Mouse (Mus musculus) heart, adult 2 months (tissue): ENCODE measurements around the gene Macrod2. TPM values are rescaled to one million over a fixed set of nuclear protein-coding genes. Genes with fewer than 3 reads are reported as not detected.

Source experiments
- DNase-seq, 2 experiments: peaks; one replicate each; pipeline ENCODE4 v3.0.0; 2021
- H3K27ac ChIP-seq: fragments of 200-600 bp; 2 replicates; pipeline ENCODE4 v1.8.1; 2022
- H3K27me3 ChIP-seq: fragments of 200-500 bp; 2 replicates; pipeline ENCODE4 v1.6.1; 2012; ENCODE audit warnings: mild to moderate bottlenecking, low read length, inconsistent platforms, mixed read lengths; ENCODE audit not compliant: control insufficient read depth, insufficient read depth
- H3K36me3 ChIP-seq: fragments of 200-500 bp; 2 replicates; pipeline ENCODE4 v1.6.1; 2012; ENCODE audit warnings: low read length, inconsistent platforms; ENCODE audit not compliant: control insufficient read depth, insufficient read depth
- H3K4me1 ChIP-seq: fragments of 200-500 bp; 2 replicates; pipeline ENCODE4 v1.6.1; 2011; ENCODE audit warnings: low read length; ENCODE audit not compliant: control insufficient read depth, insufficient read depth
- H3K4me3 ChIP-seq: fragments of 200-600 bp; 2 replicates; pipeline ENCODE4 v1.8.1; 2022
- H3K79me2 ChIP-seq: fragments of 200-500 bp; replicated peaks from 2 replicates; pipeline ENCODE4 v1.6.1; 2012; ENCODE audit warnings: mild to moderate bottlenecking, inconsistent platforms, low read length, moderate library complexity, mixed read lengths; ENCODE audit not compliant: control insufficient read depth, insufficient read depth
- H3K9ac ChIP-seq: fragments of 200-500 bp; 2 replicates; pipeline ENCODE4 v1.6.1; 2012; ENCODE audit warnings: low read depth, mild to moderate bottlenecking, control low read depth, inconsistent platforms, low read length, mixed read lengths
- CTCF ChIP-seq: fragments of 200-600 bp; IDR thresholded peaks from 2 replicates; pipeline ENCODE4 v1.8.1; 2022; ENCODE audit warnings: antibody characterized with exemption, mild to moderate bottlenecking, moderate library complexity
- EP300 ChIP-seq: fragments of 200-500 bp; IDR thresholded peaks from 2 replicates; pipeline ENCODE4 v1.6.1; 2011; ENCODE audit warnings: low read depth, low read length, control low read depth; ENCODE audit not compliant: insufficient read depth
- POLR2A ChIP-seq: fragments of 200-500 bp; IDR thresholded peaks from 2 replicates; pipeline ENCODE4 v1.6.1; 2011; ENCODE audit warnings: mild to moderate bottlenecking, low read depth, low read length, control low read depth; ENCODE audit not compliant: insufficient read depth
- WGBS: fragments of 180-500 bp; shearing (Covaris S2); methylation state at CpG from one replicate; pipeline ENCODE4 v1.1.7; 2018; 5-methylcytosine and 5-hydroxymethylcytosine counted together
- intact Hi-C: fragments of 180-260 bp; cut with DNase I; formaldehyde crosslinking; loops from one replicate; pipeline ENCODE4 v1.15.1; 2025
- polyA plus RNA-seq: library from polyadenylated mRNA; depleted of rRNA; stranded (reverse); fragments of >200 nt; gene quantifications from 2 replicates; pipeline ENCODE4 v1.2.3, GENCODE M21; 2012
- total RNA-seq, 2 experiments: library from RNA; stranded (reverse); gene quantifications; 2 replicates each; pipeline ENCODE4 v1.2.3; 2021

Macrod2 gene
- total and polyA plus RNA-seq, 3 experiments: 2.3 to 9.7 (median 8.5) TPM

DNA sequence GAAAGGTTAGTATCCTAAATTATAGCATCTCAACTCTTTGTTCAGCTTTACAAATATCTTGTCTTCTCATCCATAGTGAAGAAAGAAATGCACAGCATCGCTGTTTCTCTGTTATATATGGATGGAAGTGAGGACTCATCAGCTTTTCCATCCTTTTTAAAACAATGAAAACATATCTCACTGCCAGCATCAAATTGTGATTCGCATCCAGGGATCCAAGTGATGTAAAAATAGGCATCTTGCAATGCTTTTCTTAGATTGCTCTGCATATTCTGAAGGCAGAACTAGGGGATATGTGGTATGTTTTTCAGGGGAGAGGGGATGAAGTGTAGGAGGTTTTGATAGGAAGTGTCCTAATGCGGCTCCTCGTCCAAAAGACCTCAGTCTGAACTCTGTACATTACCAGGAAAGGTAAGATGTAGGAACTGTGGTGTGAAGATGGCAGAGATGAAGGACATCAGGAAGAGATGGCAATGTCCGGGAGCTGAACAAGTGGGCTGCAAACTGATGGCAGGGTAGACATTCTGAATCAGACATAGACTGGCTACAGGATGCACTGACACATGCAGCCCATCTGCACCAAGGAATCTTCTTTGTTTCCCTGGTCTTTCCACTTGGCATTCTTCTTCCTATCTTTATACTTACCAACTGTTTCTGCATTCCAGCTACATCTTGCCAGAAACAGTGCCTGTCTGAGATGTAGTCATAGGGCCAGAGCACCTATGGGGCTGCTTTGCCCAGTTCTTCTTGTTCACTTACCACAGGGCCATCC is 1341.8 kb downstream of the Macrod2 start:
- Histone ChIP-seq H3K4me1 (no peaks in the 10 kb centered on the region), H3K79me2 (no peaks in the 10 kb centered on the region), H3K27ac (no peak overlapping the region), H3K36me3 (no peaks in the 10 kb centered on the region), H3K4me3 (no peak overlapping the region), H3K27me3 (no peaks in the 10 kb centered on the region), H3K9ac (no peak overlapping the region)
- WGBS: 75% methylated on average over 5 of the region's 5 CpGs
- no peak for DNase-seq
- TF ChIP-seq EP300: no peak
- TF ChIP-seq POLR2A: no peak
- no peak for TF ChIP-seq CTCF
- intact Hi-C loops: no loop called here

DNA sequence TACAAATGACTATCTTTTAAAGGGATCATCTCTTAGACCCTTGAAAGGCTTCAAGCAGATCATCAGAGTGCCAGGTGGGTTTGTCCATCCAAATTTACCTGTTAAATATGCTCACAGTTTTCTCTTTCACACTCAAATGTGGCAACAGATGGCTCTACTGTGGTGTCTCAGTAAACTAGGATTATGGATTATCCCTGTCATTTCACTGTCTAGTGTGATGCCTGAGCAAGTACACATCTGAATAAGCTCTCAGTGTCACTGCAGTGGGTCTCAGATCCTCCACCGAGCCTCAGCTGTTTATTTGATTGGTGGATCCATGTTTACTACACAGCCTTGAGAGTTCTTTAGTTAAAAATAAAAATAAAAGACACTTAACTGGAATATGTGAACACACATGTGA is 1343.6 kb downstream of the Macrod2 start:
- Histone ChIP-seq H3K4me3 (no peak overlapping the region), H3K36me3 (no peaks in the 10 kb centered on the region), H3K9ac (no peak overlapping the region), H3K79me2 (no peaks in the 10 kb centered on the region), H3K27ac (no peak overlapping the region), H3K27me3 (no peaks in the 10 kb centered on the region), H3K4me1 (no peaks in the 10 kb centered on the region)
- intact Hi-C loops: no loop called here
- TF ChIP-seq EP300: no peak
- TF ChIP-seq CTCF: no peak
- TF ChIP-seq POLR2A: no peak
- WGBS: 76% methylated on average over 1 of the region's 1 CpGs
- no peak for DNase-seq

DNA sequence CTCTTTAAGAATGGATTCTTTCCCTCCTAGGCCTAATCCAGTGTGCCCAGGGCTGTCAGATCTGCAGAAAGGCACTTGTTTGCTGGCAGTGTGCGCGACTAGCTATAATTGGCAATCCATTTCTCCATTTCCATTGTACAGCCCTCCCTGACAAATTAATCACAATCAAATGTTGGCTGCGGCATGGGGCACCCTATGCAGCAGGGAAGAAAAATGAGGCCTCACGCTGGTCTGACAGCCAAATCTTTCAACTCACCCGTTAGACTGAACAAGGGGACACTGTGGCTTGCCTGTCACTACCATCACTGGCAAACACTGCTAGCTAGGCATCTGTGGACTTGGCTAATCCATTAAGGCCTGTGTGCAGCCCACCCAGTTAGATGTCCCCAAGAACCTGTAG is 1345.2 kb downstream of the Macrod2 start:
- Histone ChIP-seq H3K9ac (no peak overlapping the region), H3K4me1 (no peaks in the 10 kb centered on the region), H3K27ac (no peak overlapping the region), H3K27me3 (no peaks in the 10 kb centered on the region), H3K79me2 (no peaks in the 10 kb centered on the region), H3K4me3 (no peak overlapping the region), H3K36me3 (no peaks in the 10 kb centered on the region)
- intact Hi-C loops: no loop called here
- no peak for DNase-seq
- TF ChIP-seq CTCF (no peak), POLR2A (no peak), EP300 (no peak)
- WGBS: 91% methylated on average over 5 of the region's 5 CpGs

DNA sequence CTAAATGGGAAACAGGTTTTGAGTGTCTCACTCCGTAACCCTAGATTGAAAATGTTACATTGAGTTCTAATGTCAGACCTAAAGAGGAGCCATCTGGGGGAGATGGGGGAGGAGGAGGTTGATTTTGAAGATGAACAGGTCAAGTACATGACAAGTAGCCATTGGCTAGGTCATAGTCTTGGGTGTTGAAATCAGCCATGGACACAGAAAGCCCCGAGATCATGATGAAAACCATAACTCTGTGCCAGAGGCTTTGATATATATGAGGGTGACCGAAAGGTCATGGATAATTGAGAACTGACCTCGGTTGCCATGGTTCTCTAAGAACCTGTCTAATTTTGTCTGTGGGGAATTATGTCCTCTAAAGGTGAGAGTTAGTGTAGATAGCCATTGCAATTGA is 1405.1 kb downstream of the Macrod2 start:
- TF ChIP-seq POLR2A (no peak), EP300 (no peak), CTCF (no peak)
- no peak overlapping the region for H3K27ac ChIP-seq
- no peak overlapping the region for H3K4me3 ChIP-seq
- no peaks in the 10 kb centered on the region for H3K79me2 ChIP-seq
- no peaks in the 10 kb centered on the region for H3K36me3 ChIP-seq
- DNase-seq: no peak
- no peaks in the 10 kb centered on the region for H3K27me3 ChIP-seq
- no peaks in the 10 kb centered on the region for H3K4me1 ChIP-seq
- whole genome bisulfite sequencing: 71% methylated on average over 4 of the region's 4 CpGs
- H3K9ac ChIP-seq: no peak overlapping the region
- intact Hi-C loops: no loop called here

DNA sequence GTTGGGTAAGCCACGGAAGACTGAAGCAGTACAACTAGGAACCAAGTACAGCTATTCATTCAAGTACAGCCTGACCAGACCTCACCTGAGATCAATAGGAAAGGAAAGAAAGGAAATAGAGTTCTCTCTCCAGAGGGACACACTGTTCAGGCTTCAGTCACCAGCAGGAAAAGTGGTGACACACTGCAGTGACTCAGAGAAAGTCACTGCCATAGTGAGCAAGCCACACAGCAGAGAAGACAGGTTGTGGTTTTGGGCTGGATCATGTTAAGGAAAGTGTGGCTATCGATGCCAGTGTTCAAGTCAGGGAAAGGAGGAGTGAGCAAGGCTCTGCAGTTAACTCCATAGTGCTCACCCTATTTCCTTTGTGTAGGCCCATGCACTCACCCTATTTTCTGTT is 1405.8 kb downstream of the Macrod2 start:
- no peaks in the 10 kb centered on the region for H3K27me3 ChIP-seq
- 68% methylated on average over 2 of the region's 2 CpGs for WGBS
- no peak overlapping the region for H3K9ac ChIP-seq
- no peak overlapping the region for H3K27ac ChIP-seq
- intact Hi-C loops: no loop called here
- no peaks in the 10 kb centered on the region for H3K79me2 ChIP-seq
- H3K4me3 ChIP-seq: no peak overlapping the region
- no peaks in the 10 kb centered on the region for H3K36me3 ChIP-seq
- H3K4me1 ChIP-seq: no peaks in the 10 kb centered on the region
- TF ChIP-seq CTCF: no peak
- no peak for TF ChIP-seq POLR2A
- TF ChIP-seq EP300: no peak
- DNase-seq: no peak

DNA sequence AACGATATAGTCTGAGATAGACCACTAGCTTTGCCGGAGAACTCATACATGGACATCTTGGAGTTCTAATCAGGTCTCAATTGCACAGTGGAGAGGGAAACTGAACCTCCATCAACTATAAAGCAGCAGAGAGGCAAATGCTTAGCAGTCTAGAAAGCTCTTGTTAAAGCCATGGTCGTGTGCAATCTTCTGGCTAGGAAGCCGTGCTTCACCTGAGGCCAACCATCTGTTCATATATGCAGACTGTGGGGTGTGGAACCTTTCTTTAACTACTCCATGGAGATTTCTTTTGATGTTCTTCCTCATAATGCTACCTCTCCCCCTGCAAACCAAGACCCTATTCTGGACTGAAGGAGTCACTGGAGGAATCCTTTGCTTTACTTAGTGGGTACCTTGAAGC is 1421.2 kb downstream of the Macrod2 start:
- no peak for TF ChIP-seq EP300
- no peak for TF ChIP-seq POLR2A
- TF ChIP-seq CTCF: no peak
- Histone ChIP-seq H3K36me3 (no peaks in the 10 kb centered on the region), H3K79me2 (no peaks in the 10 kb centered on the region), H3K9ac (no peak overlapping the region), H3K4me1 (no peaks in the 10 kb centered on the region), H3K27ac (no peak overlapping the region), H3K27me3 (no peaks in the 10 kb centered on the region), H3K4me3 (no peak overlapping the region)
- intact Hi-C loops: no loop called here
- DNase-seq: no peak
- WGBS: 86% methylated on average over 4 of the region's 4 CpGs
